Mouse (Mus musculus): ENCODE data around the gene Pcdh10. TPM values are rescaled to one million over a fixed set of nuclear protein-coding genes. Genes with fewer than 3 reads are reported as not detected.

Gene Pcdh10
- polyA plus RNA-seq (2012; rRNA removed) (28.1 and 36.5 TPM in 2 replicates), polyA plus RNA-seq (2014; fragmentation: Nextera tagmentation; extraction: Ambion mirVana) (8.9 and 10.4 TPM in 2 replicates)

- Histone ChIP-seq H3K9me3 (ENCODE audit: control insufficient read depth, low read length) (no peaks in the 10 kb centered on the region), H3K4me3 (replicated peaks; ENCODE audit: low read length) (peak within 1 kb of the TSS; percentile 70), H3K27ac (replicated peaks; ENCODE audit: low read depth, low read length) (peak within 1 kb of the TSS; percentile 82), H3K4me2 (replicated peaks; ENCODE audit: low read depth, low read length, severe bottlenecking) (peak within 1 kb of the TSS; percentile 97), H3K9ac (ENCODE audit: low read depth, low read length, severe bottlenecking) (peak within 1 kb of the TSS; percentile 68), H3K36me3 (ENCODE audit: control insufficient read depth, insufficient read depth, low read length) (no peaks in the 10 kb centered on the region), H3K27me3 (ENCODE audit: control insufficient read depth, insufficient read depth, low read length) (peaks cover 16% of the 10 kb centered on the region), H3K4me1 (ENCODE audit: control insufficient read depth, insufficient read depth, low read length) (peaks cover 10% of the 10 kb centered on the region; the same call in 1 of the 2 replicates)
- under 1% methylated on average over 26 of the region's 26 CpGs for whole genome bisulfite sequencing
- ATAC-seq (ENCODE audit: low FRiP score, low read depth) (peak; percentile 89), DNase-seq (ENCODE audit: low spot score) (peak; percentile 96)
- peak; percentile 90; the same call in 1 of the 2 replicates for TF ChIP-seq POLR2A (IDR thresholded peaks at IDR 0.05; ENCODE audit: borderline replicate concordance, extremely low read depth, insufficient read depth, insufficient read length)
These were observed at the start of gene Pcdh10 for GRCm38 (mm10) chr3:45378145-45378544. Gene Pcdh10 (plus strand): TSS chr3:45378398.

DNA sequence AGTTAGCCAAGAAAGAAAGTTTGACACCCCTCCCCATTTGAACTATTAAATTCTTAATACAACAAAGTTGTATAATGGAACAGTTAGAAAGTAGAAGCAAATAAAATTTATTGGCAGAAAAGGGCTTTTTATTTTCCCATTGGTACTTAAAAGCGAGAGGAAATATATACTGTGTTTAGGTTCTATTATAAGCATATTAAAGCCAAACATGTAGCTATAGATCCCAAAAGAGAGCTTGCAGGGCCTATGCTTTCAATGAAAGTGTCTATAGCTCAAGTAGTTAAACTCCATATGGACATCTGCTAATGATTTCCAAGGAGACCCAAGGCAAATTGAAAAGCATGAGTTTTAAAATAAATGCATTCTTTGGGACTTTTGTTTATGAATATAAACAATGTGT lies 22.3 kb upstream of the Pcdh10 start:
- no peaks in the 10 kb centered on the region for H3K9me3 ChIP-seq (ENCODE audit: control insufficient read depth, low read length)

DNA sequence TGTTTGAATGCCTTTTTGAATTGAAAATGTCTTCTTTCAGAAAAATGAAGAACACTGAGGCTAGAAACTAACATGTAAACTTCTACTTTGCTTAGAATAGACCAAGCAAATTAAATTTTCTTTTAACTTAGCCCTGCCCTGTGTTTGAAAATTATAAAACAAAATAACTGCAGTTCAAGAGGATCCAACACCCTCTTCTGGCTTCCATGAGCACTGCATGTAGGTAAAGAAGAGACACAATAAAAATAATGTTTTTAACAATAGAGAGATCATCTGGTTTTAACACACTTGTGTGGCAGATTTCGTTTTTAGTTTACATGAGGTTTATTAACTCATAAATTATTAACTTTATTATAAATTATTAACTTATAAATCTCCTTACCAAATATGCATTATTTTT lies 9.2 kb upstream of the Pcdh10 start:
- H3K36me3 ChIP-seq (ENCODE audit: control insufficient read depth, insufficient read depth, low read length), result no peaks in the 10 kb centered on the region
- no peak for ATAC-seq (ENCODE audit: low FRiP score, low read depth)
- no peaks in the 10 kb centered on the region for H3K27me3 ChIP-seq (ENCODE audit: control insufficient read depth, insufficient read depth, low read length)
- no peak for DNase-seq (ENCODE audit: low spot score)
- no peaks in the 10 kb centered on the region for H3K9me3 ChIP-seq (ENCODE audit: control insufficient read depth, low read length)
- H3K4me3 ChIP-seq (replicated peaks; ENCODE audit: low read length), result no peak overlapping the region
- no peak overlapping the region for H3K27ac ChIP-seq (replicated peaks; ENCODE audit: low read depth, low read length)
- H3K9ac ChIP-seq (ENCODE audit: low read depth, low read length, severe bottlenecking), result no peak overlapping the region
- no peak overlapping the region for H3K4me2 ChIP-seq (replicated peaks; ENCODE audit: low read depth, low read length, severe bottlenecking)
- 40% methylated on average over 1 of the region's 1 CpGs for WGBS
- H3K4me1 ChIP-seq (ENCODE audit: control insufficient read depth, insufficient read depth, low read length), result no peaks in the 10 kb centered on the region
- TF ChIP-seq POLR2A (IDR thresholded peaks at IDR 0.05; ENCODE audit: borderline replicate concordance, extremely low read depth, insufficient read depth, insufficient read length), result no peak

More for the DNA sequence above, 22.3 kb upstream of the Pcdh10 start:
- H3K36me3 ChIP-seq (ENCODE audit: control insufficient read depth, insufficient read depth, low read length), result no peaks in the 10 kb centered on the region
- H3K4me1 ChIP-seq (ENCODE audit: control insufficient read depth, insufficient read depth, low read length), result no peaks in the 10 kb centered on the region; the same call in 1 of the 2 replicates
- no peak overlapping the region for H3K27ac ChIP-seq (replicated peaks; ENCODE audit: low read depth, low read length)
- peak; percentile 80 for ATAC-seq (ENCODE audit: low FRiP score, low read depth)
- no peak overlapping the region for H3K4me3 ChIP-seq (replicated peaks; ENCODE audit: low read length)
- no peaks in the 10 kb centered on the region for H3K27me3 ChIP-seq (ENCODE audit: control insufficient read depth, insufficient read depth, low read length)
- 33% methylated on average over 1 of the region's 1 CpGs for WGBS
- TF ChIP-seq POLR2A (IDR thresholded peaks at IDR 0.05; ENCODE audit: borderline replicate concordance, extremely low read depth, insufficient read depth, insufficient read length), result no peak
- H3K9ac ChIP-seq (ENCODE audit: low read depth, low read length, severe bottlenecking), result no peak overlapping the region
- no peak overlapping the region for H3K4me2 ChIP-seq (replicated peaks; ENCODE audit: low read depth, low read length, severe bottlenecking)
- DNase-seq (ENCODE audit: low spot score), result peak; percentile 72

DNA sequence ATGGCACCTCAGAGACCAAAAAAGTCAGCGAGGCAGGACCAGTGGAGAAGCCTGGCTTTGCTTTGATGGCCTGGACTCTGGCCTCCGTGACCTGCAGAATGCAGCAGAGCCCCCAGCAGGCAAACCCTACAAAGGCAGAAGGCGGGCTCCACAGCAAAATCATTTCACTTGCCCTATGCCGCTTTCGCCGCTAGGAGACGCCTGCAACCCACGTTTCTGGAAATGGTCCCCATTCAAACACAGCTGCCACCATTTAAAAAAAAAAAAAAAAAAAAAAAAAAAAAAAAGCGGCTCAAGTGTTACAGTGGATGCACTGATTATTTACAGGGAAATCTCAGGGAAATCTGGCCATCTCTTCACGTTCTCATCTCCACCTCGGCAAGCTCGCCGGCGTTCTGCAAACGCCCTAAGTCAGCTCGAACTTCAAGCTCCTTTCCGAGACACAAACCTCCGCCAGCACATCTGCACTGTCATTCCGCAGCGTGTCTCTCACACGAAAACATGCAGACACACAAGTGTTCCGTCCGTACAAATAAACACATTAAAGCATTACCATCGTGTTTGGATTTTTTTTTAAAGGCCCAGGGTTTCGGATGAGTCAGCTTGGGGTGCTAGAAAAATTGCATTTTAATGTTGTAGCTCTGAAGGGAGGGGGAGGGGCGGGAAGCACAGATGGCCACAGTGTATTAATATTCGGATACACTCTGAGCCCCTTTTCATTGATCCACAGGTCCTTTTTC lies 2.3 kb upstream of the Pcdh10 start:
- Histone ChIP-seq H3K9ac (ENCODE audit: low read depth, low read length, severe bottlenecking) (peak overlapping the region; percentile 68), H3K27ac (replicated peaks; ENCODE audit: low read depth, low read length) (peak overlapping the region; percentile 82), H3K27me3 (ENCODE audit: control insufficient read depth, insufficient read depth, low read length) (peaks cover 7% of the 10 kb centered on the region), H3K4me2 (replicated peaks; ENCODE audit: low read depth, low read length, severe bottlenecking) (peak overlapping the region; percentile 97), H3K4me1 (ENCODE audit: control insufficient read depth, insufficient read depth, low read length) (peaks cover 10% of the 10 kb centered on the region; the same call in 1 of the 2 replicates), H3K9me3 (ENCODE audit: control insufficient read depth, low read length) (no peaks in the 10 kb centered on the region), H3K36me3 (ENCODE audit: control insufficient read depth, insufficient read depth, low read length) (no peaks in the 10 kb centered on the region), H3K4me3 (replicated peaks; ENCODE audit: low read length) (peak overlapping the region; percentile 70)
- ATAC-seq (ENCODE audit: low FRiP score, low read depth), result peak; percentile 27
- WGBS, result 1% methylated on average over 27 of the region's 27 CpGs
- DNase-seq (ENCODE audit: low spot score), result peak; percentile 83
- 0 out of 2 replicates have a peak, but pooled peaks have one; percentile 18 for TF ChIP-seq POLR2A (IDR thresholded peaks at IDR 0.05; ENCODE audit: borderline replicate concordance, extremely low read depth, insufficient read depth, insufficient read length)

DNA sequence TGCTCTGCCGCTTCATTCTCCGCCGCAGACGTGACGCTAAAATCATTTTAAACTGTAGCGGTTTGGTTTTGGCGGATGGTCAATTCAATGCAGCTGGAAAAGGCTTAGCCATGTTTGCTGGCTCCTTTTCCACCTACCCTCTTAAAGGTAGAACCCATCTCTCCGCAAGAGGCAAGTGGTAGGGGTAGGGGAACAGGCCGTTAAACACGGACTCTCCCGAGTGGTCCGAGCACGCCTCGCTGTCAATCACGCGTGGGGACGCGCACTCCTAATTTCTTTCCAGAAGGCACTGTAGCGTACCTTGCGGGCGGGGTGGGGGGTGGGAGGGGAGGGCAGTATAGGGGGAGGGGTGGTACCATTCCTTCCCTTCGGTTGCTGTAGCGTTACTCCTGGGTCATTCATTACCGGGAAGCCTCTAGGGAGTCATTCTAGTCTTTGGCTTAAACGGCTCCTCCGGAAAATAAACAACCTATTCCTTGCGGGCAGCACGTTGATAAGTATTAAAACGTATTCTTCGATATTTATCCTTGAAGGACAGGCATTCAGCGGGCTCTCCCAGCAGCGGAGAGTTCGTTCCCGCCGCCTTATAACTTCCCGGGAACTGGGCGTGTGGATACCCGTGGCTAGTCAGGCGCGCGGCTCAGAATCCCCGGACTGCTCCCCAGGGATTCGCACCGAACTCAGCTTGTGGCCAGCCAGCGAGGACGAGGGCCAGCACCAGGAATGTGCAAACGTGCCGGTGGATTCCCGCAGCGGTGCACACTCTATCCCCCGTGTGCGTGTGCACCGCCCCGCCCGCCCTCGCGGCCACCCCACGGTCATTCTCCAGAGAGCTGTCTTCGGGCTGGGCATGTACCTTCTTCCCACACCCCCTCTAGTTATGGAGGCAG lies 1.5 kb upstream of the Pcdh10 start:
- no peak for TF ChIP-seq POLR2A (IDR thresholded peaks at IDR 0.05; ENCODE audit: borderline replicate concordance, extremely low read depth, insufficient read depth, insufficient read length)
- DNase-seq (ENCODE audit: low spot score) (peak; percentile 61), ATAC-seq (ENCODE audit: low FRiP score, low read depth) (0 out of 2 replicates have a peak, but pooled peaks have one; percentile 4)

More for the DNA sequence above, 1.5 kb upstream of the Pcdh10 start:
- Histone ChIP-seq H3K4me2 (replicated peaks; ENCODE audit: low read depth, low read length, severe bottlenecking) (peak overlapping the region; percentile 97), H3K4me3 (replicated peaks; ENCODE audit: low read length) (peak overlapping the region; percentile 70), H3K27ac (replicated peaks; ENCODE audit: low read depth, low read length) (peak overlapping the region; percentile 82), H3K36me3 (ENCODE audit: control insufficient read depth, insufficient read depth, low read length) (no peaks in the 10 kb centered on the region), H3K9ac (ENCODE audit: low read depth, low read length, severe bottlenecking) (peak overlapping the region; percentile 68), H3K9me3 (ENCODE audit: control insufficient read depth, low read length) (no peaks in the 10 kb centered on the region), H3K27me3 (ENCODE audit: control insufficient read depth, insufficient read depth, low read length) (peaks cover 15% of the 10 kb centered on the region), H3K4me1 (ENCODE audit: control insufficient read depth, insufficient read depth, low read length) (peaks cover 10% of the 10 kb centered on the region; the same call in 1 of the 2 replicates)
- under 1% methylated on average over 59 of the region's 59 CpGs for WGBS
